Mouse (Mus musculus): Measurements from ENCODE around the gene Fgf15.

Gene Fgf15

DNA sequence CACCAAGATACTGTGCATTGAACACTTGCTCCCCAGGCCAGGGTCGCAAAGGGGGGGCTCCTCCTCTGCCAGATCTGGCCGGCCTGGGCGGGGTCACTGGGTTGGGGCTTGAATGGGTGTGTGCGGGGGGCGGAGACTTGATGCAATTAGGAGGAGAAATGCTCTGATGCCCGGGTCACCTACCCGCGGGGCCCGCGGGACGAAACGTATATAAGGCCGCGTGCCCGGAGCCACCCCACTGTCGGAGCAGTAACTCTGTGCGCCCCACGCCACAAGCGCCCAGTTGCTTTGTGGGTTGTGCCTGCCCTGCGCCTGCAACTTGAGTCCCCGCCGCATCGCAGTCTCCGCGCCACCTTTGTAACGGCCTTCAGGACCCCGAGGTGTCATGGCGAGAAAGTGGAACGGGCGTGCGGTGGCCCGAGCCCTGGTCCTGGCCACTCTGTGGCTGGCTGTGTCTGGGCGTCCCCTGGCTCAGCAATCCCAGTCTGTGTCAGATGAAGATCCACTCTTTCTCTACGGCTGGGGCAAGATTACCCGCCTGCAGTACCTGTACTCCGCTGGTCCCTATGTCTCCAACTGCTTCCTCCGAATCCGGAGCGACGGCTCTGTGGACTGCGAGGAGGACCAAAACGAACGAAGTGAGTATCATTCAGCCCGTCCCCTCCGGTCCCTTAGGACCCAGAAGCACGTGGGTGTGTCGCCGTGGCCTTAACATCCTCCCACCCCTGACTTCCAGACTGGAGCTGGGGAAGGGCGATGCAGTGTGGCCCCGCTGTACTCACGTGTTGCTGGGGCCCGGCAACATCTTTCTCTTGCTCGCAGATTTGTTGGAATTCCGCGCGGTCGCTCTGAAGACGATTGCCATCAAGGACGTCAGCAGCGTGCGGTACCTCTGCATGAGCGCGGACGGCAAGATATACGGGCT is at the start of gene Fgf15:
TSS of gene Fgf15 (plus strand) at position 238 of the 925 bp plus-strand sequence.
- no peak for DNase-seq (ENCODE audit: low read depth, low spot score)

DNA sequence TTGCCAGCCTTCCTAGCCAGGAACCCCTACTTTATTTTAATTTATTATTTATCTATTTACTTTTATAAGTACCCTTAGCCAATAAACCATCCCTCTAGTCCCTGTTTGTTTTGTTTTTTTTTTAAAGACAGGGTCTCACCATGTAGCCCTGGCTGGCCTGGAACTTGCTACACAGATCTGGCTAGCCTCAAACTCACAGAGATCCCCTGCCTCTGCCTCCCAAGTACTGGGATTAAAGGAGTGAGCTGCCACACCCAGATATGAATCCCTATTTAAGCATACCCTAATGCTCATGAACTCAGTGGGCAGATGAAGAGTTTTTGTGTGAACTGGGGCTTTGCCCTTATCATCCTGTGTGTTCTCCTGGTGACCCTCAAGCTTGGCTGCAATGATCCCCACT is 49.3 kb upstream of the Fgf15 start, which contains the start of gene Fgf4:
TSS of gene Fgf4 (plus strand) at position 301 of the 400 bp plus-strand sequence.
- no peak for DNase-seq (ENCODE audit: low read depth, low spot score)

DNA sequence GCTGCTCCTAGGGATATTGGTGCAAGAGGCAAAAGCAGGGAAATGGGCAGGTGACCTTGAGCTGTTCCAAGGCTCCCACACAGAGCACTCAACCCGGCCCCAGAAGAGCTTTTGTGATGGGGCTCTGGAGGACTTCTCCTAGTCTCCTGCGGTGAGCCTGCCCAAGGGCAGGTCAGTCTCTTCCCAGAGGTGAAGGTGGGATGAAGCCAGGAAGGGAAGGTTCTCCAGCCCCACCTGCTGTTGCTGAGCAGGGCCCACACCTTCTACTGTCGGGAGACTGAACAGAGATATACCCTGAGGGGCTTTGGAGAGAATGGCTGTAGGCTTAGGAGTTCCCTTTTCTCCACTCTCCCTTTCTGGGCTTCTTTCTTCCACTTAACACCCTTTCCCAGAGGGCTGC is 45.0 kb upstream of the Fgf15 start:
- no peak for DNase-seq (ENCODE audit: low read depth, low spot score)

DNA sequence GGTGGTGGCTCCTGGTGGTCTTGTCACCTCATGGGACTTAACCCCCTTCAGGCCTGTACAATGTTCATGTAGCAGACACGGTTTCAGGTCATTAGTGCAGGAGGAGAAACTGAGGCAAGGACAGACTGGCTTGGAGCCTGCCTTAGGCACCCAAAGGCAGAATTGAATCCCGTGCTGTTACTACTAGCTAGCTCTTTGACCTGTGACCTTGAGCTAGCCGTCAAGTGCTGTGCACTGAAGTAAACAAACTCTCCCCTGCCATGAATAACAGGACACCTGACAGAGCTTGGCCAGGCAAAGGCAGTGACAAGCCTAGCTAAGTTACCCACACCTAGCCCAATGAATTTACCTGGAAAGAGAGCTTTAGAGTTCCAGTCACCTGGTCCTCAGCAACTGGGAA is 41.4 kb upstream of the Fgf15 start:
- no peak for DNase-seq (ENCODE audit: low read depth, low spot score)

DNA sequence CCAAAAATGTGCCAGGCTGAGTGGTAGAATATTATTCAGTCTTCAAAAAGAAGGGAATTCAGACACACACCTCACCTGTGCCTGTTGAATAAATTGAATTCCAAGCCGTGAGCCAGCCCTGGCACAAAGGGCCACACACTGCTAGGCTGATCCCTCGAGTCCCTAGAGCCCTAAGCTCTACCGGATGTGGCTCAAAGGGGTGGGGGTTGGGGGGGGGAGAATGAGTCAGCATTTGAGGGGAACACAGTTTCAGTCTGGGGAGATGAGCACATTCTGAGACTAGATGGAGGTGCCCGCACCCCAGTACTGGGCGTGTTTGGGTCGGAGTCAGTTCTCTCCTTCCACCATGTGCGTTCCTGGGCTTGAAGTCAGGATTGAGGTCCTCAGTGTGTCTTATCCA is 39.2 kb upstream of the Fgf15 start:
- no peak for DNase-seq (ENCODE audit: low read depth, low spot score)

DNA sequence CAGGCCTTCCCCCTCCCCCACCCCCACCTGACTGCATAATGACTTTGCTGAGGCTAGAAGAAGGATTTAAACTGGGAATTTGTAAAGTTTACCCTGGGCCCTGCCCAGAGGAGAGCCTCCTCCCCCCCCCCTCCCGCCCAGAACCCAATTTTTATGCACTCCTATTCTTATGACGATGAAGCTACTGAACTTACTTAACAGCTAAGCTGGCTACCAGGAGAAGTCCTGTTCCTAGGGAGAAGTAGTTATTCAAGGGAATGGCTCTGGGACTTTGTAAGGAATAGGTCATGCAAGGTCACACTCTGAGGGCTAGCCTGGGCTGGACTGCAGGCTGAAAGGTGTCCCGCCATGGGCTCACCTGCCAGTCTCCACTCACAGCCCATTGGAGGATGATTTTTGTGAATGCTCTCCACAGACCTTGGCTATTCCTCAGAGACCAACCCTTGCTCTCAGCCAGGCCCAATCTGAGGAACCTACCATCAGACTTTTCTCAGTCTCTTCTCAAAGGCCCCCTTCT is 38.4 kb upstream of the Fgf15 start:
- no peak for DNase-seq (ENCODE audit: low read depth, low spot score)

DNA sequence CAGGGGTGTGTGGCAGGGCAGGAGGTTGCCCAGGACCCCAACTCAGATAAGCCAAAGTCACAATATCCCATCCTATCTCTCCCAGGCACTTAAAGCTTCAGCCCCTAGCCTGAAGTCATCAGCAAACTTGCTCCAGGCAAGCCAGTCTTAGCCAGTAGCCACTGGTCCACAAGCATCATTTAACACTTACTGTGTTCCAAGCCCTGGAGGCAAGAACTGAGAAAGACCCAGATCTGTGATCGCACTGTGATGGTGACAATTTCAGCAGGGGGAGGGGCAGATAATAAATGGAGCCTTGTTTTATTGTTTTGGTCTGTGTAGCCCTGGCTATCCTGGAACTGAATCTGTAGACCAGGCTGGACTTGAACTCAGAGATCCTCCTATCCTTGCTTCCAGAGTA is 37.6 kb upstream of the Fgf15 start:
- DNase-seq (ENCODE audit: low read depth, low spot score) = no peak

DNA sequence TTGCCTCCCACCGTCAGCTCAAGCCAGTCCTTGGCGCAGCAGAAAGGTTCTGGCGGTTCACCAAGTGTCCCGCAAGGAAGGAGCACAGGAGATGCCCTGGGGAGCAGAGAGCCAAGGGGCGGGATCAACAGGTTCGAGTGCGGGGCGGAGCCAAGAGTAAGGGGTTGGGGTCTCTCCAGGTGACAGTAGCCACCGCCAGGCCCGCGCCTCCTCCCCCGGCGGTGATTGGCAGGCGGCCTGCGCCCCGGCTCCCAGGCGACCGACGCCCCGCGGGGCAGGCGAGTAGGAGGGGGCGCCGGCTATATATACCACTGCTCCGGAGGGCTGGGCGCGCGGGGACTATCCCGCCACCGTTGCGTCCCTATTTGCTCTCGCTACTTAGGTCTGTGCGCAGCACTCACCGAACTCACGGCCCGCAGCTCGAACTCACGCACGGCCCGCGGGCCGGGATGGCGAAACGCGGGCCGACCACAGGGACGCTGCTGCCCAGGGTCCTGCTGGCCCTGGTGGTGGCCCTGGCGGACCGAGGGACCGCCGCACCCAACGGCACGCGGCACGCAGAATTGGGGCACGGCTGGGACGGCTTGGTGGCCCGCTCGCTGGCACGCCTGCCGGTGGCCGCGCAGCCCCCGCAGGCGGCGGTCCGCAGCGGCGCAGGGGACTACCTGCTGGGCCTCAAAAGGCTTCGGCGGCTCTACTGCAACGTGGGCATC is 35.1 kb upstream of the Fgf15 start:
- DNase-seq (ENCODE audit: low read depth, low spot score) = no peak

DNA sequence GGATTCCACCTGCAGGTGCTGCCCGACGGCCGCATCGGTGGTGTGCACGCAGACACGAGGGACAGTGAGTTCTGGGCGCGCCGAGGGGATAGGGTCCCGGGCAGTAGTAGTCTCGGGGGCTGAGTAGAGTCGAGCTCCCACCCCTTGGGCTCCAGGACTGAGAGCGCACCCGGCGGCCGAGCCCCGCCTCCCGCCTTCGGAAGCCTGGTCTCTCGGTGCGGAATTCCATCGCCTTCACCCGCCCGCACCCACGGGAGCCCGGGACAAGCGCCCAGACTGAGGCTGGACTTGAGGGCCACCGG is 34.6 kb upstream of the Fgf15 start:
- no peak for DNase-seq (ENCODE audit: low read depth, low spot score)

DNA sequence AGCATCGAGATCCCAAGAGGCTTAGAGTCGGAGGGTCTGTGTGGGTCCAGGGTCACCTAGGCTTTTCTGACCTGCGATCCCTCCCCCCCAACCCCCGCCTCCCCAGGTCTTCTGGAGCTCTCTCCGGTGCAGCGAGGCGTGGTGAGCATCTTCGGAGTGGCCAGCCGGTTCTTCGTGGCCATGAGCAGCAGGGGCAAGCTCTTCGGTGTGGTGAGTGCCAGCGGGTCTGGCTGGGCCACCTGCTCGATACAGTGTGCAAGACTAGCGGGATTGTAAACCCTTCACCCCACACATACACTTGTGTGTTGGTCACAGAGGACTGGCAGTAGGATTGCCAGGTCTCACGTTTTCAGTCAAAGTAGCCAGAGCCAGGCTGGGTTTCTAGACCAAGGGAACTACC is 34.2 kb upstream of the Fgf15 start:
- no peak for DNase-seq (ENCODE audit: low read depth, low spot score)

DNA sequence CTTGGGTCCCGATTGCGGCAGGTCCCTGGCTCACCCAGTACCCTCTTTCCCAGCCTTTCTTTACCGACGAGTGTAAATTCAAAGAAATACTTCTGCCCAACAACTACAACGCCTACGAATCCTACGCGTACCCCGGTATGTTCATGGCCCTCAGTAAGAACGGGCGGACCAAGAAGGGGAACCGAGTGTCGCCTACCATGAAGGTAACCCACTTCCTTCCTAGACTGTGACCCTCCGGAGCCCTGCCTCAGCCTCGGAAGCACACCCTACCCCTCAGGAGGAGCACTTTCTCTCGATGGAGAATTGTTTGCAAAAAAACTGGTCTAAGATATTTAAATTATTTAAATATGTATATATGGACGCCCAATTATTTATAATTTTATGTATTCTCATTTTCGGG is 33.6 kb upstream of the Fgf15 start:
- no peak for DNase-seq (ENCODE audit: low read depth, low spot score)

DNA sequence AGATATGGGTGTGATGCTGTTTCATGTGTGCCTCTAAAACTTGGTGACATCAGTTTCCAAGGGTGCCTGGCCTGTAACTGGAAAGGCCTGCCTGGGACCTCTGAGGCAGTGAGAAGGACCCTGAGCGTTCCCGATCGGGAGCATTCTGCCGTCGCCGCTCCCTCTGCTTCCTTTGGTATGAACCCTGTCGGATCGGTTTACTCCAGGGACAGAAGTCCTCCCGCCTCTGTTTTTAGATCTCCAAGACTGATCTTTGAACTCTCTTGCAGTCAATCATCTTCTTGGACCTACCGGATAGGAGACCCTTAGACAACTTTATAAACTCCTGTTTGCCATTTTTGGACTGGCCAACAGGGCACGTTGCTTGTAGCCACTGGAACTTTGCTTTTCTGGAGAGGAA is 33.1 kb upstream of the Fgf15 start:
- DNase-seq (ENCODE audit: low read depth, low spot score) = no peak

DNA sequence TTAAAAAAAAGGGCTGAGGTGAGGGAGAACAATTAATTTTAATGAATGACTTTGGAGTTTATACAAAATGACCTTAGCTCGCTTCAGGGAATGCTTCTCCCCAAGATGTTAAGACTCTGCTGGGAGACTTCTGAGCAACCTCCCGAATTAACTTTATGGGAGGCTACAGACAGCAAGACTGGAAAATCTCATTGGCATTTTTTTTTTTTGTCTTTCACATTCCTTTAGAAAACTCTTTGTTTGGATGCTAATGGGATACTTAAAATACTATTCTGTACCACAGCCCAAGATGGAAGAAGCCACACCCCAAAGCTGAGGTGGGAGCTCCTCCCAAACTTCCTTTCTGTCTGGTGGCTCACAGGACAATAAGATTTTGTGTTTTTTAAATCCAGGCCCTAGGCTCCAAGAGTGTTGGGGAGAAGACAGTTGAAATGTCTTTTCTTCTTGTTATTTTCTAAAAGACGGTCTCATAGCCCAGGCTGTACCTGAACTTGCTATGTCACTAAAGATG is 32.1 kb upstream of the Fgf15 start:
- DNase-seq (ENCODE audit: low read depth, low spot score) = no peak

DNA sequence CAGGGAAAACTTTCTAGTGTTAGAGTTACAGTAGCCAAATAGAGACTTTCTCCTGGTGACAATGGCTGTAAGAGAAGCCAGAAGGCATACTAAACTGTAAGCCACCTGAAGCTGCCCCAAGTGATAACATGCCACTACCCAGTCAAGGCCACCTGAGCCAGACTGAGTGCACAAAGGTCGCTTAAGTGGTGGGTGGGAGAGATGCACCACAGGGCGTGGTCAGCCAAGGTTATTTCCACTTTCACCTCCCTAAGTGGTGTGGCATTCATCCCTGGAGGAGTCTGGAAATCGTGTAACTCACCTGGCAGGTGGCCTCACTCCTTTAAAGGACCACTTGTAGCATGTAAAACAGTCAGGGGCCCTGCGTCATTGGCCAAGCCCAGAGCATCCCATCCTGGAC is 29.2 kb upstream of the Fgf15 start:
- no peak for DNase-seq (ENCODE audit: low read depth, low spot score)

DNA sequence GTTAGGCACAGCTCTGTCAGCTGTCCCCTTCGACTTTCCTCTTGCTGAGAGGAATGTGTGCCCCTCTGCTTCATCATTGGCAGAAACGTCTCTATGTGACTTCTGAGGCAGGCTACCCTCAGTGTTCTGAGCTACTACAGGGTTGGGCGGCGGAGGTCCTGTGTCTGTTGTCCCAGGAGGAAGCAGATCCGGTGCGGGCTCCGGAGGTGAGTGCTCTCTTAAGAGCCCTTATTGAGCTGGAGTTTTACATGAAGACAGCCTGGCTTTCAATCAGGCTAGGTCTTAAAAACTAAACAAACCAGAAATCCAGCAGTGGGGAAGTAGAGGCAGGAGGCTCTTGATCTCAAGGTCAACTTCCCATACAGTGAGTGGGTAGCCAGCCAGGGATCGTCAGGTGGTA is 28.7 kb upstream of the Fgf15 start:
- DNase-seq (ENCODE audit: low read depth, low spot score) = no peak

DNA sequence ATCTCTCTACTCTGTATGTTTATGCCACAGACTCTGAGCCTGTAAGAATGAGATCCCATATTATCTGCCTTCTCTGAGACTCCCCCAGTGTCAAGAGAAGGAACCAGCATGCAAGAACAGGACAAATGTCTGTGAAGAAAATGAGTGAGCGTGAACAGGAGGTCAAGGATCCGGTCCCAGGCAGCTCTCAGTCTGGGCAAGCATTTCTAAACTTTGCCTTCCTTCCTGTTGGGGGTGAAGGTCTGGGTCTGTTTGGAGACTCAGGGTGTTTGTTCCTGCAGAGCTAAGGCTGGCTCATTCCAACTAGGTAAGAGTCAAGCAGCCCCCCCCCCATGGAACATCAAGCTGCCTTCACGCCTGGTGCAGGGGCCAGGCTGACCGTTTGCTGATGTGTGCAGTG is 23.9 kb upstream of the Fgf15 start:
- no peak for DNase-seq (ENCODE audit: low read depth, low spot score)

DNA sequence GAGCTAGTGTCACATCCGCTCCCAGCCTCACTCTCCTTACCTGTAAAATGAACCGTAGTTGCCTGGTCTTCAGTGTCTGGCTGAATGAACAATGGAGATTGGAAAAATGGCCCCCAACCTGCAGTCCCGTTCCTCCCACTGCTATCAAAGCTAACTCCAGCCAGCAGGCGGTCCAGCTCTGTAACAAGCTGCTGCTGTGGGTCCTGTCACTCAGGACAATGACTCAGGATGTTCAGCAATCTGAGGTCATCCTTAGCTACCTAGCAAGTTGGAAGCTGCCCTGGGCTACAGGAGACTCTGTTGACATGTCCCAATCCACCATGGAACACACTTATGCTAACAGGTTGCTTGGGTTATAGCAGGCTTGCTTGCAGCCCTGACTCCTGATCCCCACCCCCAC is 23.2 kb upstream of the Fgf15 start:
- DNase-seq (ENCODE audit: low read depth, low spot score) = no peak

DNA sequence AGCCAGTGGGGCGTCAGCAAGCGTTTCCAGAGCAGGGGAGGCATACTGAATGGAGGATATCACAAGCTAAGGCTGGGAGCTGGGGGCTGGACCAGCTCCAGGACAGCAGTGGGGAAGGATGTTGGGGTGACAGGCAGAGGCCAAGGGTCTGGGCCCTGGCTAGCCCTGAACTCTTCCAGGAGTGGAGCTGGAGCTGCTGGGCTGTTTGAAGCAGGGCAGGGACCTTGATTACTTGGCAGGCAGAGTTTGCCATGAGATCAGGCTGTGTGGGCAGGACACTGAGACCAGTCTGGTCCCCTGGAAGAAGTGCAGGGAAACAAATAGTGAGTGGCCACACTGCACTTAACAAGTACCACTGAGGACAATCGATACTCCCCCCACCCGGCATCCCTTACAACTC is 22.1 kb upstream of the Fgf15 start:
- DNase-seq (ENCODE audit: low read depth, low spot score) = no peak

DNA sequence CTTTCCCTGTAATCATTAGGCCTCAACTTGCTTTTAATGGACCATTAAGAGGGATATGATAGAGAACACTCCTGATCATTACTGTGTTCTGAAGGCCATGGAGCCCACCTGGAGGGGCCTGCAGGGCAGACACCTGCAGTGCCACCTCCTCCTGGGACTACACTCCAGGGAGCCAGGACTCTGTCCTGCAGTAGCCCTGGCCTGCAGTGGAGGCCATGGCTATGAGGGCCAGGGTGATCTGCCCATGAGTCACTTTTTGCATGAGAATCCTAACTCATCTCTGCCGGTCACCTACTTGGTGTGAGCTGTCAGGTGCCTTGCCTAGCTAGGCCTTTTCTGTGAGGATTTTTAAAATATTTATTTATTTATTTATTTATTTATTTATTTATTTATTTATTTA is 17.9 kb upstream of the Fgf15 start:
- no peak for DNase-seq (ENCODE audit: low read depth, low spot score)

DNA sequence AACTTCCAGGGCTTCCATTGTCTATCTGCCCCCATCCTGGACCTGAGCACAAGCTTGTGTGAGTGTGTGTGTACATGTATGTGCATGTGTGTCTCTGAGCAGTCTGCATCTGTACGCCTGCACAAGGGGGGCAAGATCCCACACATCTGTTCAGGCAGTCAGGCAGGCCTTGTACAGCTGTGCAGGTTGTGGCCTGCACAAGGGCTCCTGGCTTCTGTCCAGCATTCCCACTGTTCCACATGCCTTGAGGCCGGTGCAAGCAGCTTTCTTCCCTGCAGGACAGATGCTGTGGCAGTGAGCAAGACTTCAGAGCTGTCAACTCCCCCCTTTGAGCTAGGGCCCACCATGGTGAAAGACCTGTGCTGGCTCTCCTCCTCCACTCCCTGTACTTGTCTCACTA is 13.2 kb upstream of the Fgf15 start:
- no peak for DNase-seq (ENCODE audit: low read depth, low spot score)

DNA sequence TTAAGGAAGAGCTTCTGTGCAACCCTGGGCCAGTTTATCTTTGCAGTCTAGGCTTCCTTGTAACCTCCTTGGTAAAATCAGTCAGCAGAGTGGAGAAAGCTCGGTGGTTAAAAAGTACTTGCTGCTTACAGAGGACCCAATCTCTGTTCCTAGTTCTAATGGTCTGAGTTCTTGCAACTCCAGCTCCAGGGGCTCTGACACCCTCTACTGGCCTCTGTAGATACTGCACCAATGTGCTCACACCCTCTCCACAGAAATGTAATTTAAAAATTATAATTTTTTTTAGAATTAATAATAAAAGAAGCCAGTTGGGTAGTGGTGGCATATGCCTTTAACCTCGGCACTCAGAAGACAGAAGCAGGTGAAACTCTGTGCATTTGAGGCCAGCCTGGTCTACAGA is 8.7 kb upstream of the Fgf15 start:
- no peak for DNase-seq (ENCODE audit: low read depth, low spot score)

DNA sequence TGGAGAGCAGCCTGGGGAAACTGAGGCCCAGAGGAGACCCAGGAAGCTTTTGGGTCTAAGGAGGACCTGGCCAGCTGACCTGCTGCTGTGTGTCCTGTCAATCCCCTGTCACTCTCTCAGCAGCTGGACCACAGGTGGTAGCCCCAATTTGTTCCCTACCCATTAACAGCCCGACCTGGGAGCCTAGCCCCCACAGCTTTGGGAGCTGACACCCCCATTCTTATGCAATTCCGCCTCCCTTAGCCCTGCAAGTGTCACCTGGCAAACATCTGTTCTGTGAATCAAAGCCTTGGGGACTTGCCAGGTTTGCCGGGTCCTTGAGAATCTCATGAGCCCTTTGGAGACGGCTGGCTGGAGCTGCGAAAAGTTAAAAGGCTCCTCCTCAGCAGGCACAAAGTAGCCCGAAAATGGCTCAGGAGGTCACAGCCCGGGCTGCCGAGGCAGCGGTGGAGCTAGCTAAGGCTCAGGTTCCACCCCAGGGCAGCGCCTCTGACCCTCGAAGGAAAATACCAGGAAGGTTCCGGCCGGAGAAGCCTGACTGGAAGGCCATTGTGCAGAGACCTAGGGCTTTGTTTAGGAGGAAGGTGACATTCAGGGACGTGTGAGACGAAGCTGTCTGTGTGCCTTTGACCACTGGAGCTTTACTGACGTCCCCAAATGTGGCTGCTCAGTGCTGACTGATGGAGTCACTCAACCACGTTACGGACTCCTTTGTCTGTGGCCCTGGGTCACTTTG is 7.6 kb upstream of the Fgf15 start:
- DNase-seq (ENCODE audit: low read depth, low spot score) = no peak
